Mouse (Mus musculus) adrenal gland, postnatal 10 days (tissue): ENCODE results near the gene Nmt1. TPM values are rescaled to one million over a fixed set of nuclear protein-coding genes. Genes with fewer than 3 reads are reported as not detected.
A peak's percentile ranks its signal among the peaks of the same experiment; 100 is the strongest.

Experiments used
- DNase-seq: peaks from one replicate; pipeline ENCODE4 v3.0.0; 2021; ENCODE audit warnings: mixed read lengths
- microRNA-seq: library from miRNA; unstranded; fragments of <30 nt; microRNA quantifications from one replicate; pipeline ENCODE4 v1.2.0, GENCODE M21; 2021
- total RNA-seq, 2 experiments: library from RNA; stranded (reverse); gene quantifications; 2 replicates each; pipeline ENCODE4 v1.2.3; 2021

Gene Nmt1
- total RNA-seq, 2 experiments from 2014 or later: 81.8 to 85.9 TPM

GRCm38 (mm10) chr11:103111301-103111700 is 83.3 kb downstream of the Nmt1 start:
- DNase-seq: no peak

GRCm38 (mm10) chr11:103111881-103112551 is 84.0 kb downstream of the Nmt1 start:
- DNase-seq: peak; percentile 87

GRCm38 (mm10) chr11:103112552-103112912 is 84.5 kb downstream of the Nmt1 start:
- no peak for DNase-seq

- DNase-seq: no peak
Measured at GRCm38 (mm10) chr11:103113005-103113404, 85.0 kb downstream of the Nmt1 start.

GRCm38 (mm10) chr11:103113771-103114170 is 85.8 kb downstream of the Nmt1 start:
- DNase-seq: no peak

GRCm38 (mm10) chr11:103114270-103114943 is 86.4 kb downstream of the Nmt1 start:
- no peak for DNase-seq

GRCm38 (mm10) chr11:103115163-103116007 is 87.4 kb downstream of the Nmt1 start:
- DNase-seq: peak; percentile 85

GRCm38 (mm10) chr11:103116008-103116818 is 88.2 kb downstream of the Nmt1 start, which contains the start of gene Hexim1:
TSS of gene Hexim1 (plus strand) at chr11:103116231.
- peak; percentile 100 for DNase-seq

GRCm38 (mm10) chr11:103116959-103117590 is 89.1 kb downstream of the Nmt1 start:
- DNase-seq: peak; percentile 86

- no peak for DNase-seq
Measured at GRCm38 (mm10) chr11:103117591-103118009, 89.6 kb downstream of the Nmt1 start.

Small RNA genes lying within 50 kb of the gene (microRNA-seq; reads per million reads assigned to microRNA genes)
- not detected for gene Mir6931

Other genes starting within 250 kb of the Nmt1 start
- gene Gjc1, start 208.5 kb upstream of the Nmt1 start, total RNA-seq: 10 to 100 TPM; 24.4 to 27.6 TPM
- 1 to 10 TPM; 2.3 to 3.3 TPM for gene Higd1b, start 192.3 kb upstream of the Nmt1 start, total RNA-seq
- 10 to 100 TPM; 67.6 to 87.0 TPM for gene Eftud2, start 147.2 kb upstream of the Nmt1 start, total RNA-seq
- under 1 TPM; 0.21 to 0.27 TPM for gene Ccdc103, start 147.0 kb upstream of the Nmt1 start, total RNA-seq
- not detected for gene Fam187a, start 143.0 kb upstream of the Nmt1 start, total RNA-seq
- under 1 TPM; 0.90 to 0.91 TPM for gene Gfap, start 127.3 kb upstream of the Nmt1 start, total RNA-seq
- gene Kif18b, start 103.1 kb upstream of the Nmt1 start, total RNA-seq: 10 to 100 TPM in 1 of 2 experiments, 1 to 10 TPM in 1; 6.9 to 10.4 TPM
- gene C1ql1, start 81.5 kb upstream of the Nmt1 start, total RNA-seq: 10 to 100 TPM; 31.9 to 34.6 TPM
- gene Dcakd, start 143 bp downstream of the Nmt1 start, total RNA-seq: 10 to 100 TPM; 65.6 to 74.8 TPM
- gene Plcd3, start 73.5 kb downstream of the Nmt1 start, total RNA-seq: 10 to 100 TPM in 1 of 2 experiments, 1 to 10 TPM in 1; 8.7 to 11.0 TPM
- gene Acbd4, start 73.5 kb downstream of the Nmt1 start, total RNA-seq: 10 to 100 TPM; 81.0 to 94.7 TPM
- 10 to 100 TPM; 49.6 to 50.1 TPM for gene Hexim1, start 88.0 kb downstream of the Nmt1 start, total RNA-seq
- gene Hexim2, start 104.2 kb downstream of the Nmt1 start, total RNA-seq: 1 to 10 TPM; 4.8 to 8.9 TPM
- gene Fmnl1, start 142.9 kb downstream of the Nmt1 start, total RNA-seq: 10 to 100 TPM; 17.7 to 20.5 TPM
- gene 1700023F06Rik, start 180.4 kb downstream of the Nmt1 start, total RNA-seq: under 1 TPM in 1 of 2 experiments, not detected in 1; 0.27 TPM
- not detected for gene Spata32, start 190.2 kb downstream of the Nmt1 start, total RNA-seq
- 1 to 10 TPM; 5.2 to 6.9 TPM for gene Map3k14, start 239.3 kb downstream of the Nmt1 start, total RNA-seq